Mouse (Mus musculus) MEL (cell line): Measurements from ENCODE around the gene Gm32687. TPM values are rescaled to one million over a fixed set of nuclear protein-coding genes. Genes with fewer than 3 reads are reported as not detected.
"Not testable (repeated sequence)": the region's sequence is repeated elsewhere in the genome, so short reads cannot be mapped to it uniquely, and the experiment has no call there.

Experiments
- DNase-seq: peaks from one replicate; pipeline ENCODE4 v3.0.0; 2011; ENCODE audit warnings: low read depth, low spot score
- H3K27ac ChIP-seq: 2 replicates; pipeline ENCODE4 v1.5.1; 2012; ENCODE audit warnings: low read depth, mild to moderate bottlenecking, control low read depth, low read length, moderate library complexity; ENCODE audit not compliant: control insufficient read depth
- H3K27me3 ChIP-seq, 2 experiments: fragments of 150-350 bp in 1 of 2; sonication (generic) in 1 of 2; 2 replicates each; pipeline ENCODE4 v1.6.1; 2012; ENCODE audit warnings: low read length in 2 of 2, mild to moderate bottlenecking in 2 of 2, improper control_type of control experiment in 1 of 2, moderate library complexity in 1 of 2; ENCODE audit not compliant: insufficient read depth in 2 of 2, control insufficient read depth in 1 of 2
- H3K36me3 ChIP-seq, 2 experiments: 2 replicates each; pipeline ENCODE4 v1.6.1; 2012 to 2014; ENCODE audit warnings: low read length in 2 of 2, improper control_type of control experiment in 1 of 2, inconsistent platforms in 1 of 2, mild to moderate bottlenecking in 1 of 2; ENCODE audit not compliant: insufficient read depth in 2 of 2, control insufficient read depth in 1 of 2
- H3K4me1 ChIP-seq, 2 experiments: fragments of 150-350 bp in 1 of 2; sonication (generic) in 1 of 2; 2 replicates each; pipeline ENCODE4 v1.6.1; 2012; ENCODE audit warnings: low read length in 2 of 2, improper control_type of control experiment in 1 of 2, mild to moderate bottlenecking in 1 of 2; ENCODE audit not compliant: insufficient read depth in 2 of 2, control insufficient read depth in 1 of 2
- H3K4me3 ChIP-seq, 2 experiments: fragments of 150-350 bp in 1 of 2; sonication (generic) in 1 of 2; 2 replicates each; pipeline ENCODE4 v1.5.1; 2012; ENCODE audit warnings: low read depth in 2 of 2, low read length in 2 of 2, mild to moderate bottlenecking in 2 of 2, moderate library complexity in 2 of 2, control low read depth in 1 of 2, improper control_type of control experiment in 1 of 2; ENCODE audit not compliant: control insufficient read depth in 1 of 2, insufficient read depth in 1 of 2
- H3K79me2 ChIP-seq: 2 replicates; pipeline ENCODE4 v1.6.1; 2012; ENCODE audit warnings: mild to moderate bottlenecking, low read length, moderate library complexity; ENCODE audit not compliant: control insufficient read depth, poor library complexity, insufficient read depth
- H3K9ac ChIP-seq: 2 replicates; pipeline ENCODE4 v1.6.1; 2012; ENCODE audit warnings: low read depth, mild to moderate bottlenecking, control low read depth, low read length, moderate library complexity; ENCODE audit not compliant: control insufficient read depth, poor library complexity, severe bottlenecking
- H3K9me3 ChIP-seq: fragments of 150-350 bp; sonication (generic); replicated peaks from 2 replicates; pipeline ENCODE4 v1.6.1; 2012; ENCODE audit warnings: mild to moderate bottlenecking, low read length, improper control_type of control experiment, moderate library complexity; ENCODE audit not compliant: insufficient read depth
- polyA plus RNA-seq, 2 experiments: library from polyadenylated mRNA; stranded (reverse) in 1 of 2; unstranded in 1 of 2; fragments of >175 nt in 1 of 2; fragments of >200 nt in 1 of 2; gene quantifications; 2 replicates each; pipeline versions ENCODE4 v1.2.1 to v1.2.4; 2012; ENCODE audit warnings: low replicate concordance in 2 of 2, low read depth in 1 of 2; ENCODE audit not compliant: insufficient read length in 2 of 2, insufficient read depth in 1 of 2, missing spikeins in 1 of 2
- total RNA-seq: library from RNA; depleted of rRNA; stranded (reverse); fragments of 300-350 nt; gene quantifications from 2 replicates; pipeline ENCODE4 v1.2.3, GENCODE M21; 2012; rRNA removed

Gene Gm32687
- total RNA-seq (0.12 TPM in 1 of 2 replicates, not detected in the other), polyA plus RNA-seq (not detected)

- not testable (repeated sequence) for H3K36me3 ChIP-seq, H3K27me3 ChIP-seq, H3K9ac ChIP-seq, H3K79me2 ChIP-seq, DNase-seq, H3K9me3 ChIP-seq, H3K27ac ChIP-seq, H3K4me3 ChIP-seq, H3K4me1 ChIP-seq
Measured at GRCm38 (mm10) chr10:81863409-81864407, at the start of gene Gm32687. Gene Gm32687 (plus strand): TSS chr10:81863934.

GRCm38 (mm10) chr10:81846219-81846618 lies 17.5 kb upstream of the Gm32687 start:
- not testable (repeated sequence) for H3K27me3 ChIP-seq, H3K79me2 ChIP-seq, DNase-seq, H3K9me3 ChIP-seq, H3K27ac ChIP-seq, H3K4me1 ChIP-seq, H3K9ac ChIP-seq, H3K4me3 ChIP-seq, H3K36me3 ChIP-seq

GRCm38 (mm10) chr10:81929842-81930743 lies 66.4 kb downstream of the Gm32687 start, which contains the start of gene Zfp781:
Gene Zfp781 (minus strand): TSS chr10:81930480.
- not testable (repeated sequence) for DNase-seq, H3K79me2 ChIP-seq, H3K27ac ChIP-seq, H3K4me1 ChIP-seq, H3K4me3 ChIP-seq, H3K9ac ChIP-seq, H3K36me3 ChIP-seq, H3K9me3 ChIP-seq, H3K27me3 ChIP-seq

Other genes with a start within 250 kb of the Gm32687 start
- gene Sirt6, start 236.1 kb upstream of the Gm32687 start, total RNA-seq, result 8.2 and 10.5 TPM in 2 replicates
- 10 to 100 TPM in 1 of 2 experiments, not detected in 1; 38.2 TPM for gene Sirt6, start 236.1 kb upstream of the Gm32687 start, polyA plus RNA-seq
- 3.2 and 4.5 TPM in 2 replicates for gene Ankrd24, start 235.4 kb upstream of the Gm32687 start, total RNA-seq
- 10 to 100 TPM in 1 of 2 experiments, not detected in 1; 14.6 TPM for gene Ankrd24, start 235.4 kb upstream of the Gm32687 start, polyA plus RNA-seq
- gene Gm10778, start 214.9 kb upstream of the Gm32687 start, total RNA-seq, result 3.5 and 3.9 TPM in 2 replicates
- gene Gm10778, start 214.9 kb upstream of the Gm32687 start, polyA plus RNA-seq, result 1 to 10 TPM in 1 of 2 experiments, not detected in 1; 2.0 TPM
- 4.2 and 4.9 TPM in 2 replicates for gene Zfp433, start 159.1 kb upstream of the Gm32687 start, total RNA-seq
- gene Zfp433, start 159.1 kb upstream of the Gm32687 start, polyA plus RNA-seq, result 1 to 10 TPM in 1 of 2 experiments, not detected in 1; 3.0 TPM
- gene Gm3055, start 92.8 kb upstream of the Gm32687 start, total RNA-seq, result not detected in 2 replicates
- gene Gm3055, start 92.8 kb upstream of the Gm32687 start, polyA plus RNA-seq, result not detected
- gene Gm4767, start 51.7 kb upstream of the Gm32687 start, total RNA-seq, result 1.2 and 1.3 TPM in 2 replicates
- gene Gm4767, start 51.7 kb upstream of the Gm32687 start, polyA plus RNA-seq, result under 1 TPM in 1 of 2 experiments, not detected in 1; 0.24 TPM
- gene Zfp781, start 66.5 kb downstream of the Gm32687 start, total RNA-seq, result 0.03 TPM in 1 of 2 replicates, not detected in the other
- gene Zfp781, start 66.5 kb downstream of the Gm32687 start, polyA plus RNA-seq, result under 1 TPM in 1 of 2 experiments, not detected in 1; 0.26 TPM
- 4.0 and 4.2 TPM in 2 replicates for gene Zfp873, start 184.2 kb downstream of the Gm32687 start, total RNA-seq
- gene Zfp873, start 184.2 kb downstream of the Gm32687 start, polyA plus RNA-seq, result 1 to 10 TPM in 1 of 2 experiments, not detected in 1; 3.2 TPM
- 1.9 and 2.3 TPM in 2 replicates for gene BC024063, start 219.4 kb downstream of the Gm32687 start, total RNA-seq
- gene BC024063, start 219.4 kb downstream of the Gm32687 start, polyA plus RNA-seq, result under 1 TPM in 1 of 2 experiments, not detected in 1; 0.92 TPM